Mouse (Mus musculus): Measurements from ENCODE around the gene Ldhd.

GRCm38 (mm10) chr8:111618273-111618672 lies 11.9 kb downstream of the Ldhd start:
- TF ChIP-seq POLR2A (IDR thresholded peaks at IDR 0.05; ENCODE audit: borderline replicate concordance, extremely low read depth, insufficient read depth, insufficient read length, poor library complexity, severe bottlenecking) (no peak), CTCF (IDR thresholded peaks at IDR 0.05; ENCODE audit: borderline replicate concordance, extremely low read depth, insufficient read depth, insufficient read length) (no peak)
